Mouse (Mus musculus): ENCODE results near the gene Rbm19.

- TF ChIP-seq USF1 (IDR thresholded peaks at IDR 0.05; ENCODE audit: low read depth) (no peak), CTCF (IDR thresholded peaks at IDR 0.05; ENCODE audit: control insufficient read depth, insufficient read depth, insufficient read length) (no peak), MYOG (IDR thresholded peaks at IDR 0.05; ENCODE audit: control insufficient read depth, extremely low read depth, insufficient read length) (no peak), MAX (IDR thresholded peaks at IDR 0.05) (no peak)
These were observed 1.9 kb upstream of the Rbm19 start for GRCm38 (mm10) chr5:120114361-120114760.
